Mouse (Mus musculus) thymus, postnatal 4 days (tissue): ENCODE results near the gene Fcho2.

Experiments
- DNase-seq: peaks from one replicate; pipeline ENCODE4 v3.0.0; 2021

Fcho2 gene

GRCm38 (mm10) chr13:98705501-98705900 is 109.7 kb downstream of the Fcho2 start:
- DNase-seq: no peak

GRCm38 (mm10) chr13:98703786-98704185 is 111.5 kb downstream of the Fcho2 start:
- DNase-seq: no peak

DNA sequence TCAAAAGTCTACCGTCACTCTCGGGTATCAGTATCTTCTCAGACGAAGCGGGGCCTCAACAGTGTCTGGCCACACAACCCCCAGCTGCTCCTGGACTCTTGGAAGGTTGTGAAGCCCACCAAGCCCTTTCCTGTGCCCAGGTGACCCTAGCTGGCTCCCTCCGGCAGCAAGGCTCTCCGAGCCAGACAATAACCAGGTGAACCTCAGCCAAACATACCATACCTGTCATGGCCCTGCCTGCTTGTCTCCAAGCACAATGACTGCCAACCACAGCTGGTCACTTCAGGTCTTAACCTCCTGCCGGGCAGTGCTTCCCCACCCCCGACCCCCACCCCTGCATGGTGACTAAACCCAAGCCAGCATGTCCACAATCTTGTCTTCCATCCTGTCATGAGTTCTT is 112.9 kb downstream of the Fcho2 start:
- no peak for DNase-seq

DNA sequence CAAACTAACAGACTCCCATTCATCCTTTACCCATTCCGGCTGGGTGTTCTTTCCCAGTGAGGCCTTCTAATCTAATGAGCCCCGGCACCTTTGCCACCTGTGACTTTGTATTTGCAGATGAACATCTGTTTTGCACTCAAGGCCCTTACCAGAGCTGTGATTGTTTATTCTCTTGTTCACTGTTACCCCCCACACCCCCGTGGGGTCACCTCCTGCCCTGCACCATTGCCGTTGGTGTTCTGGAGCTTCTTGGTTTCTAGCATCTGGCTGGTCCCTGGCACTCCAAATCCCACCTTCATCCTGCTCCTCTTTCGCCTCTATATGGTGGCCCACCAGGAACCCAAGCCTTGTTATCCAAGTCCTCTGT is 114.0 kb downstream of the Fcho2 start:
- no peak for DNase-seq

- peak; percentile 23 for DNase-seq
Measured at GRCm38 (mm10) chr13:98700661-98701308, 114.5 kb downstream of the Fcho2 start.

DNA sequence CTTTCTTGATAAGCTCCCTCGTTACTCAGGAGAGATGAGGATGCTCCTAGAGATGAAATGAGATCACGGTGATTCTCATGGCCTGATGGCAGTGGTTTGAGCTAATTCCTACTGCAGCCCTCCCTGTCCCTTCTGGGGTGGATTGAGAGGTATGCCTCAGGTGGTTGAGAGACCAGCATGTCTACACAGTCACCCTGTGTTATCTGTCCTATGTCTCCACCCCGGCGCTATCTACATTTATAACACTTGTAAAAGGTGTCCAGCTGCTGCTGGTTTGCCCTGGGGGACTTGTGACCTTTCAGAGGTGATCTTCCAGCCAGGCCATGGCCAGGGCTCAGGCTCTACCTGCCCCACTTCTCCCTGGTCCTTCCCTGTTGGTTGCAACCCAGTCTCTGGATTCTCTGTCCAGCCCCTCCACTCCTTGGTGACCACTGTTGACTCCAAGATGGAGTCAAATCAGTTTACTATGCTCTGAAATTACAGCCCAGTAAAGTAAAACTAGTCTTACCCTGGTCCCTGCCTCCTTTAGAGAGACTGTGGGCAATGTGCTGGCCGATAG is 115.2 kb downstream of the Fcho2 start:
- no peak for DNase-seq

DNA sequence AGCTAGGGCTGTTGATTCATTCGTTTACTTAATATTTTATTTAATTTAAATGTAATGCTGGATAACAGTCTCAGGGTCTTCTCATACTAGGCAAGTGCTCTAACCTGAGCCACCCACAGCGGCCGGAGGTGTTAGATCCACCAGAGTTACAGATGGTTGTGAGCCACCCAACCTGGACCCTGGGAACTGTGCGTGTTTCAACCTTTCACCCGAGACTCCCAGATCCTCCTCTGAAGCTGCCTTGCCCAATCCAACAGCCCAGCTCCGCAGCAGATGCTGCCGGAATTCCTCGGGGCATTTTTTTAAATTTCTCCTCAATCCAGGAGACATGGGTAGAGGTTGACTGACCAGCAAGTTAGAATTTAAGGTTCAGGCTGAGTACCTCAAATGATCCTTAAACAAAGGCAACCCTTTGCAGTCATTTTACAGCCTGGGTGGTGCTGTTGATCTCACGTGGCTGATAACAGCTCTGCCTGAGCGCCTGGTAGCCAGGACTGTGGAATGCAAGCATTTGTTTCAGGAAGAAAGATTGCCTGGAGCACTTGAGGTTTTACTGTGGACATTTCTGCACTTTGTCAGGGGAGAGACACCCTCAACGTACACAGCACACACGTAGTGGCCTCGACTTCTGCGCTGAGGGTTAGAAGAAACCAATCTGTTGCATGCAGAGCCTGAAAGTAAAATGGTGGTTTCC is 116.1 kb downstream of the Fcho2 start:
- DNase-seq: no peak

DNA sequence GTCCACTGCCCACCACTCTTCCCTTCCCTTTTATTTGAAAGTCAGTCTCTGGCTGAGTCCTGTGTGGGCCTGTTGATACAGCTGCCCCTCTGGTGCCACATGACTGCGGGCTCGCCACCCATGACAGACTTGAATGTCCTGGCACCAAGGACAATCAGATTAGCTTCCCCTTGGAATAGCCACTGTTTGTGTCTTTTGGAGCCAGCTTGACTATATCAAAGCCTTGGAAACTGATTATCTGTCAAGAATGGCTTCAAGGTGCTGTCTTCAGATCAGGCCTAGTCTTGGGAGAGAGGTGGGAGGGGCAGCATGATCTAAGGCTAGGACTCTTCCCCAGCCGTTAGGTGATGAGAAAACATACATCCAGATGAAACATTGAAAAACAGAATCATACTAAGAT is 118.5 kb downstream of the Fcho2 start:
- no peak for DNase-seq

DNA sequence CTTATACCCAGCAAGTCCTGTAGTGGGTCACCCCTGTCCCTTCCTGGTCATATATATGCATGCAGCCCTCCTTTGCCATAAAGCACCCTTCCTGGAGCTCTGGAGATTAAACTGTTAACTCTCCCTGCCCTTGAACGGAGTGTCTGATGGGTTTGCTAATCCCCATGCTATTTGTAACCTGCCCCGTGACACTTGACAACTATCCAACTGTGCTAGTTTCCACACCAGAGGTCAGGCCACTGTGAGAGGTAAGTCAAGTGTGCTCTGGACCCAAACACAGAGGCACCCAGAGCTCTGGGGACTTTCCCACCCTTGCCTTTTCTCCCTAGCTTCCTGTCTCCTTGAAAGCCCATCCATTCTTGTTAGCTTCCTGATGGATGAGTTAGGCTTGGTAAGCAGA is 119.7 kb downstream of the Fcho2 start:
- DNase-seq: no peak

DNA sequence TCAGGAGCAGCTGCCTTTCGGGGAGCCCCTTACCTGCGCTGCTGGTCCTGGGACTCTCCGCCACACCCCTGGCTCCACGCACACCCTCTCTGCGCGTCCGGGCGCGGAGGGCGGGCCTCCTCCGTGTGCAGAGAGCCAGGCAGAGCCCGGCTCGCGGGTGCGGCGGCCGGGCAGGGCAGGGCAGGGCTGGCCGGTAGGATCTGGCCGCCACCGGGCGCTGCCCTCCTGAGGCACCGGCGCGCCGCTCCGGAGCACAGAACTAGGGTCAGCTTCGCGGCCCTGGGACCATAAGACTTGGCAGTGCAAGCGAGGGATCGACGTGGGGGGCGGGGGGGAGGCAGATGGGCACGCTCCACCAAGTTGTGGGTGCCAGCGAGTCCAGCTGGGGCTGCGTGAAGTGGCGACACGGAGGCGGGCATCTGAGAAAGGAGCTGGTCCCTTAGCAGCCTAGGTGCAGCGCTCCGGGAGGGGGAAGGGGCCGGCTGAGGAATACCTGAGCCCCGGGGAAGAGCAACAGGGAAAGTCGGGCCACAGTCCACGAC is 120.4 kb downstream of the Fcho2 start, which contains the start of gene Tmem171:
Gene Tmem171, minus strand, starts transcription at position 62 of the 542 bp plus-strand sequence.
- DNase-seq: no peak

DNA sequence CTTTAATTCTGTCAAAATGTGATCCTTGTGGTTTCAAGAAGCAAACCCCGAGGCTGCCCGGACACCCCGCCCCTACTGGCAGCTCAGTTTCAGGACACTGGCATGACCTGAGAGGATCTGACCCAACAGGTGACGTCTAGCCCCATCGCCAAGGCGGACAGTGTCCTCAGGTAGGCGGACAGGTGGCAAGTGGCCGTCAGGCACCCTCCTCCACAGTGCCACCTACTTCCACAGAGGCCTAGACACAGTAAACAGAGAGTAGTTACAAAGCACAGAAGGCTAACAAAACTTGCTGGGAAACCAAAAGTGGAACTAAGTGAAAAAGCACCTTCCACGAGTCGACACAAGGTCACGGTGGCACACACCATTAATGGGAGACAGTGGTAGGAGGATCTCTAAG is 121.9 kb downstream of the Fcho2 start:
- DNase-seq: no peak

DNA sequence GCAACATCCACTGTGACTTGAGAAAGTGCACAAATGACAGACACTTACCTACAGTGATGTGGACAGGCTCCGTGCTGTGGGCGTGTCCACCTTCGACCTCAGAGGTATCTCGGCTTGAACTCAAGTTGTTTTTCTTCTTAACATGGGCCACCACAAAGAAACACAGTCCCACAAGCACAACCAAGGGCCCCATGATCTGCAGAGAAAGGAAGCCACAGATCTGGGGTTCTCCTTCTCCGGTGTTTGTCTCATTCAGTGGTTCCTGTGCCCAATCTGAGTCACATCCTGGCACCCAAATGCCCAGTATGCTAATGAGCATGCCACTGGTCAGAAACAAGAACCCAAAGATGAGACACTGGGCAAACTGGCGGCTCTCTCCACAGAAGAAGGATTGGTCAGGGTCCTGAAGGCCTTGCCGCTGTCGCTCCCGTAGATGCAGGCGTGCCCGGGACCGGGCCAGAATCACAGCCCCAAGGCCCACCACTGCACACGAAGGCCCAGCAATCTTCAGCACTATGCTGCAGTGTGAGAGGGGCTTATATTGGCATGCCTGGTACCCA is 123.2 kb downstream of the Fcho2 start:
- no peak for DNase-seq

- no peak for DNase-seq
Measured at GRCm38 (mm10) chr13:98690886-98691285, 124.4 kb downstream of the Fcho2 start.

GRCm38 (mm10) chr13:98689605-98690290 is 125.5 kb downstream of the Fcho2 start:
- no peak for DNase-seq

DNA sequence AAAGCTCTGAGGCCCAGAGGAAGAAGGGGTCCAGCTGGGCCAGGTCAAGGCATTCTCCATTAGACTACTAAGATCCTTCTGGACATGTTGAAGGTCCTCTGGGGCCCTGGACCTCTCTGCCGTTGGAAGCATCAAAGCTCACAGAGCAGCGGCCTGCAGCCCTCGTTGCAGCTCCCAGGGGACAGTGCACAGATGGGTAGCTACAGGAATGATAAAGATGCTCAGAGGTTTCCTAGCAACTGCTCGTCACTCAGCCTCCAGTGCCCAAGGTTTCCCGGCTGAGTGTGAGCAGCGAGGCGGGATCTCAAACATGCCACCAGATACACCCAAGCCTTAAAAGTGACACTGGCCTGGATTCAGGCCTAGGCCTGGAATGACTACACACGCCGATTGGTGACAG is 127.3 kb downstream of the Fcho2 start:
- DNase-seq: no peak

DNA sequence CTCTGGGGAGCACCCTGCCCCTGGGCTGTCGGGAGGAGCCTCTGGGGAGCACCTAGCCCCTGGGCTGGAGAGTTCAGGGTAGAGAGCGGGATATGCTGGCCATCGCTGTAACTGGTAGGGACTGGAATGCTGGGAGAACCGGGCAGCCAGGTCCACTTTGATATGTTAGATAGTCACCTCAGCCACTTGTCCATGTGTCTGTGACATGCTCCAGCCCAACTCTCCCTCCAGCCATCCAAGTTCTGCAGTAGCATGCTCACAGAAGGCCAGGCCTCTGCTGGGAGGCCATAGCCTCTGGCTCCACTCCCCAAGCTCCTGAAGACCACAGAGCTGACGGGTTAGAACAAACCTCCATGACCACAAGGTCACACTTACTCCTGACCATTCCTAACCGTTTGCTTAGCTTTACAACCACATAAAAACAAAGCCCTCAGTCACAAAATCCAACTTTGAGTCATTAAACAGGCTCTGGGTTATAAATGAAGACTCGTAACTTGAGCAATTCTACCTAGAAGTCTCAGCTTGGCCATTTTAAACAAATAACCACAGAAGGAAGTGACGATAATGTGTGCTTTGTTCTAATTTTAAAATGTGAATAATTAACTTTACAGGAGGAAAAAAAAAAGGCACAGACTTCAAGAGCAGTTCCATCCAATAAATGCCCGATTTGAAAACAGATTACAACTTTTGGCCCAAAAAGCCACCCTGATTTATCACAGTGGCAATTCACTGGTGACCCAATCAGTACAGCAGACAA is 130.9 kb downstream of the Fcho2 start:
- DNase-seq: no peak

- no peak for DNase-seq
Measured at GRCm38 (mm10) chr13:98683412-98683811, 131.8 kb downstream of the Fcho2 start.

DNA sequence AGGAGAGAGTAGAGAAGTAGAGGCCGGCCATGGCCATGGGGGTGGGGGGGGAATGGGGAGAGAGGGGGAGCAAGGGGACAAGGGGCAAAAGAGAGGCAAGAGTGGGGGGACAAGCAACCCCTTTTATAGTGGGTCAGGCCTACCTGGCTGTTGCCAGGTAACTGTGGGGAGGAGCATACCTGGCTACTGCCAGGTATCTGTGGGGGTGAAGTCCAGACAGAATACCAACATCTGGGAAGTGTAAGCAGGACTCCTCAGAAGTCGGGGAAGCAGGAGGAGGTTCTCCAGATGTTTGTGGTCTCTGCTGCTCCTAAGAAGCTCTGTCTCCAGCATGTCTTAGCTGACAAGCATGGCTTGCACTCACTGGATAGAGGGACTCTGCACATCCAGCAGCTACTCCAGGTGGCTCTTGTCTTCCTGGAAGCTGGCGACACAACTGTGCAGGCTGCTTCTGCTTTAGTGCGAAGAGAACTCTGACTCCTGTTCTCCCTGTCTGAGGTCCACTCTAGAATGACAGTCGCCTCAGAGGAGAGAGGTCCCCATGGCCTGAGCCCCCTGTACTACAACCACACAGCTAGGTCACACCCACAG is 134.7 kb downstream of the Fcho2 start:
- DNase-seq: no peak

GRCm38 (mm10) chr13:98679631-98680041 is 135.6 kb downstream of the Fcho2 start:
- no peak for DNase-seq

GRCm38 (mm10) chr13:98679230-98679629 is 136.0 kb downstream of the Fcho2 start:
- no peak for DNase-seq

- no peak for DNase-seq
Measured at GRCm38 (mm10) chr13:98673922-98674321, 141.3 kb downstream of the Fcho2 start.
